Mouse (Mus musculus): ENCODE results near the gene Sync.

DNA sequence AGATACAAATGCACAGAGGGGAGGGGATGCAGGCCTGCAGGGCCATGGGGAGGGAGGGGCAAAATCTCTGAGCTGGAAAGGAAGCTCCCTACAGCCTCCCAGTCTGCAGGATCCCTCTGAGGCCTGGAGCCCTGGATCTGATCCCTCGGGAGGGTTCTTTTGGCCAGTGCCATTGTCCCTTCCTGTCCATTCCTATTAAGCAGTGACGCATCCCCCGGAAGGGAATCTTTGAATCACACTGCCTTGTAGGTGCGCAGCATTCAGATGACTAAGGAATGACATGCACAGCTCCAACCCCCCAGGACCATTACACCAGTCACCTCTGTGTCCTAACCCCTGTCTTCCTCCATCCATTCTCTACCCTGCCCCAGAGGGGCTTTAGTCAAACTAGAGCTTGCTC lies 28.3 kb upstream of the Sync start:
- TF ChIP-seq EP300 (IDR thresholded peaks at IDR 0.05; ENCODE audit: insufficient read depth, low read depth, low read length) (no peak), POLR2A (IDR thresholded peaks at IDR 0.05; ENCODE audit: insufficient read depth, low read length) (no peak)
